Mouse (Mus musculus) midbrain, embryonic 16.5 days (tissue): ENCODE results near the gene Rad17. TPM values are rescaled to one million over a fixed set of nuclear protein-coding genes. Genes with fewer than 3 reads are reported as not detected.
A peak's percentile ranks its signal among the peaks of the same experiment; 100 is the strongest.

Source experiments
- ATAC-seq: fragments of 200-750 bp; cut with Nextera tagmentation; 2 replicates; pipeline ENCODE4 v1.8.0; 2017; ENCODE audit warnings: moderate TSS enrichment
- H3K27ac ChIP-seq: fragments of 300-500 bp; sonication (generic); 2 replicates; pipeline ENCODE4 v1.5.1; 2014; ENCODE audit warnings: mild to moderate bottlenecking, low read length, mixed read lengths
- H3K27me3 ChIP-seq: fragments of 300-500 bp; sonication (generic); 2 replicates; pipeline ENCODE4 v1.6.1; 2014; ENCODE audit warnings: low read depth, low read length, mixed read lengths; ENCODE audit not compliant: control insufficient read depth, insufficient read depth
- H3K36me3 ChIP-seq: fragments of 300-500 bp; sonication (generic); 2 replicates; pipeline ENCODE4 v1.6.1; 2014; ENCODE audit warnings: mild to moderate bottlenecking, low read length, moderate library complexity, mixed read lengths; ENCODE audit not compliant: control insufficient read depth, insufficient read depth
- H3K4me1 ChIP-seq: fragments of 300-500 bp; sonication (generic); 2 replicates; pipeline ENCODE4 v1.6.1; 2014; ENCODE audit warnings: mild to moderate bottlenecking, low read length, mixed read lengths; ENCODE audit not compliant: control insufficient read depth, insufficient read depth
- H3K4me2 ChIP-seq: fragments of 300-500 bp; sonication (generic); 2 replicates; pipeline ENCODE4 v1.6.1; 2014; ENCODE audit warnings: mild to moderate bottlenecking, low read length, mixed read lengths
- H3K4me3 ChIP-seq: fragments of 300-500 bp; sonication (generic); 2 replicates; pipeline ENCODE4 v1.5.1; 2014; ENCODE audit warnings: low read depth, mild to moderate bottlenecking, low read length, moderate library complexity, mixed read lengths
- H3K9ac ChIP-seq: fragments of 300-500 bp; sonication (generic); 2 replicates; pipeline ENCODE4 v1.6.1; 2014; ENCODE audit warnings: low read depth, low read length, mixed read lengths
- H3K9me3 ChIP-seq: fragments of 300-500 bp; sonication (generic); replicated peaks from 2 replicates; pipeline ENCODE4 v1.6.1; 2014; ENCODE audit warnings: mild to moderate bottlenecking, low read length, mixed read lengths; ENCODE audit not compliant: control insufficient read depth, poor library complexity, severe bottlenecking
- WGBS: fragments of 180-500 bp; shearing (Covaris S2); extraction: QIAGEN DNeasy Blood & Tissue Kit; methylation state at CpG from one replicate; pipeline ENCODE4 v1.1.7; 2014; 5-methylcytosine and 5-hydroxymethylcytosine counted together
- polyA plus RNA-seq: library from polyadenylated mRNA; unstranded; fragments of >200 nt; fragmentation: Nextera tagmentation; extraction: Ambion mirVana; gene quantifications from 2 replicates; pipeline ENCODE4 v1.2.1, GENCODE M21; 2015

The Rad17 gene
- polyA plus RNA-seq = 18.0 and 18.4 TPM in 2 replicates

- H3K9me3 ChIP-seq = no peaks in the 10 kb centered on the region
- WGBS = under 1% methylated on average over 68 of the region's 73 CpGs
- peak within 1 kb of the TSS; percentile 85 for H3K9ac ChIP-seq
- H3K4me3 ChIP-seq = peak within 1 kb of the TSS; percentile 96
- H3K4me1 ChIP-seq = peaks cover 11% of the 10 kb centered on the region
- ATAC-seq = peak; percentile 97
- peaks cover 9% of the 10 kb centered on the region; the same call in 1 of the 2 replicates for H3K36me3 ChIP-seq
- H3K27me3 ChIP-seq = no peaks in the 10 kb centered on the region
- peak within 1 kb of the TSS; percentile 85 for H3K4me2 ChIP-seq
- H3K27ac ChIP-seq = peak within 1 kb of the TSS; percentile 99
Observed at GRCm38 (mm10) chr13:100650550-100651438, at the start of gene Rad17, which contains the start of gene Ak6. Gene Rad17 (minus strand): TSS chr13:100651051. Gene Ak6 (plus strand): TSS chr13:100650979.

DNA sequence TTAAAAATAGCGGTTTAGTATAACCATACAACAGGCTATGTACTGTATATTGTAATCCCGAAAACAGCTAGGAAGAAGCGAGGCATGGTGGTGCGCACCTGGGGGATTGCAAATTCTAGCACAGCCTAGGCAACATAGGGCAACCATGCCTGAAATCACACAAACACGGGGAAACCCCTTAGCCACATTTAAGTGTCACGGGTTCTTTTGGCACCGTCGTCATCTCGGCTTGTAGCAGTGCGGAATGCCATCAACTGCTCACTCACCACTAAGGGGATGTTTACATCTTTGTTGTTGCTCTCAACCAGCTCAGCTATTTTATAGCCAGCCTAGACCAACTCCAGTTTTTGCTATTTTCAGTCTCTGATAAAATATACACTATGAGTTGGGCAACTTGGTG is 48.0 kb upstream of the Rad17 start:
- H3K36me3 ChIP-seq = peaks cover 41% of the 10 kb centered on the region
- no peak overlapping the region for H3K4me2 ChIP-seq
- no peaks in the 10 kb centered on the region for H3K4me1 ChIP-seq
- H3K9ac ChIP-seq = no peak overlapping the region
- ATAC-seq = no peak
- 97% methylated on average over 10 of the region's 10 CpGs for WGBS
- no peak overlapping the region for H3K4me3 ChIP-seq
- no peak overlapping the region for H3K27ac ChIP-seq
- H3K9me3 ChIP-seq = no peaks in the 10 kb centered on the region
- H3K27me3 ChIP-seq = no peaks in the 10 kb centered on the region

GRCm38 (mm10) chr13:100697541-100697940 is 46.7 kb upstream of the Rad17 start:
- no peaks in the 10 kb centered on the region for H3K9me3 ChIP-seq
- no peaks in the 10 kb centered on the region for H3K4me1 ChIP-seq
- H3K27ac ChIP-seq = no peak overlapping the region
- H3K36me3 ChIP-seq = peaks cover 30% of the 10 kb centered on the region
- no peak overlapping the region for H3K9ac ChIP-seq
- no peak for ATAC-seq
- WGBS = 94% methylated on average over 3 of the region's 3 CpGs
- no peaks in the 10 kb centered on the region for H3K27me3 ChIP-seq
- no peak overlapping the region for H3K4me3 ChIP-seq
- H3K4me2 ChIP-seq = no peak overlapping the region

- Histone ChIP-seq H3K27ac (no peak overlapping the region), H3K4me3 (no peak overlapping the region), H3K9me3 (no peaks in the 10 kb centered on the region), H3K9ac (no peak overlapping the region), H3K36me3 (no peaks in the 10 kb centered on the region), H3K27me3 (no peaks in the 10 kb centered on the region), H3K4me1 (no peaks in the 10 kb centered on the region), H3K4me2 (no peak overlapping the region)
- 71% methylated on average over 7 of the region's 7 CpGs for WGBS
- no peak for ATAC-seq
Observed at GRCm38 (mm10) chr13:100687513-100687912, 36.7 kb upstream of the Rad17 start.

DNA sequence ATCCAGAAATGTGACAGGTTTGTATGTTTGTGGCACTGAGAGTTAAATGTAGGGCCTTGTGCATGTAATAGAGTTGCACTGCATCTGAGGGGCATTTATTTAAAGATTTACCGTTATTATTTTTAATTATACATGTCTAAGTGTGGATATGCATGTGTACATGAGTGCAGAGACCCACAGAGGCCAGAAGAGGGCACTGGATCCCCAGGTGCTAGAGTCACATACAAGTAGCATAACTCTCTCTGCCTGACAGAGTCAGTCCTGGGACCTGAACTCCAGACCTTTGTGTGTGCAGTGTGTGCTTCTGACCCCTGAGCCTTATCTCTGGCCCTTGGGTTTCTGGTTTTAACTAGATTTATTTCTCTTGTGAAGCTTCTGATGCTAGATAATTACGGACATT is 33.5 kb upstream of the Rad17 start:
- Histone ChIP-seq H3K9me3 (no peaks in the 10 kb centered on the region), H3K4me2 (no peak overlapping the region), H3K9ac (no peak overlapping the region), H3K4me1 (no peaks in the 10 kb centered on the region), H3K27ac (no peak overlapping the region), H3K36me3 (no peaks in the 10 kb centered on the region), H3K4me3 (no peak overlapping the region), H3K27me3 (no peaks in the 10 kb centered on the region)
- 82% methylated on average over 2 of the region's 2 CpGs for WGBS
- ATAC-seq = no peak

GRCm38 (mm10) chr13:100682837-100683236 is 32.0 kb upstream of the Rad17 start:
- no peaks in the 10 kb centered on the region for H3K27me3 ChIP-seq
- H3K4me1 ChIP-seq = no peaks in the 10 kb centered on the region
- H3K36me3 ChIP-seq = no peaks in the 10 kb centered on the region
- 87% methylated on average over 2 of the region's 2 CpGs for WGBS
- H3K4me3 ChIP-seq = no peak overlapping the region
- no peak for ATAC-seq
- H3K9ac ChIP-seq = no peak overlapping the region
- no peaks in the 10 kb centered on the region for H3K9me3 ChIP-seq
- H3K27ac ChIP-seq = no peak overlapping the region
- no peak overlapping the region for H3K4me2 ChIP-seq

DNA sequence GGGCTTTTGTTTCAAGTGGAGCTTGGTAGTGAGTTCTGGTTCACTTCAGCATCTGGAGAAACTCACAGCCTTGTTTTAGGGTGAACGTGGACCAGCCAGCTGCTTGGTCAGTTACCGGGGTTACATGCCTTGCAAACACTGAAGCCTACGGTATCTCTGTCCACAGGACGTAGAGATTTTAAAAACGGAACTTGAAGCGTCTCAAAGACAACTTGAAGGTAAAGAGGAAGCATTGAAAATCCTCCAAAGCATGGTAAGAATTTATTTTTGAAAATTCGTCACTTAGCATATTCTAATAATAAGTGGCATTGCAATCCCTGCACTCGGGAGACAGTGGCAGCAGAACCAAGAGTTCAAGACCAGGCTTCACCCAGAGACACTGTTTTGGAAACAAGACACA is 30.8 kb upstream of the Rad17 start:
- Histone ChIP-seq H3K27me3 (no peaks in the 10 kb centered on the region), H3K4me3 (no peak overlapping the region), H3K36me3 (no peaks in the 10 kb centered on the region), H3K9me3 (no peaks in the 10 kb centered on the region), H3K4me2 (no peak overlapping the region), H3K4me1 (no peaks in the 10 kb centered on the region), H3K27ac (no peak overlapping the region), H3K9ac (no peak overlapping the region)
- ATAC-seq = no peak
- 89% methylated on average over 8 of the region's 8 CpGs for WGBS

DNA sequence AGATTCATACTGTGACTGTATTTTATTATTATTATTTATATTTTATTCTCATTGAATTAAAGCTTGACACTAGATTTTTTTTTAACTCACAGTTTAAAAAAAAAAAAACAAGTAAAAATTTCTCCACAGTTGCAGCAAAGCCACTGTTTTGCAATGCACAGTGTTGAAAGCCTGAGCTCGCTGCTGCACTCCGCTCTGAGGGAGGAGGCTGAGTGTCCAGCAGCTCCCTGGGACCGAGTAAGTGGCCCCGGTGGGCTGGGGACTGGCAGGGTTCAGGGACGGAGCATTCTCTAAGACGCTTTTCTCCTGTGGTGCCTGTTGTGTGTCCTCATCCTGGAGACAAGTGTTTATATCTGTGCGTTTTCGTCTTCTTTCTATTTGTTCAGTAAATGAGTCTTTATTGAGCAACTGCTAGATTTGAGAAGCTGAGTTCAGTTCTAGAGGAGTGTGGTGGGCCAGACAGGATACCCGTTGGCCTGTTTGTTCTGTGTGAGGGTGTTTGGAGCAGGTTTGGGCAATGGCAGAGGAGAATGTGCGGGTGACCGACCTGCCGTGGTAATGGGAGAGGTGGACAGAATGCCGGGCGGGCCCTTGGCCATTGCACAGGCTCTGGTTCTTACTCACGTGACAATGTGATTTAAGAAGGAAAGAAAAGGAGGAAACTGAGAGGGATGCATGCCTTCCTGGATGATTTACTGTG is 25.2 kb upstream of the Rad17 start:
- no peak for ATAC-seq
- no peak overlapping the region for H3K9ac ChIP-seq
- H3K27me3 ChIP-seq = no peaks in the 10 kb centered on the region
- WGBS = 90% methylated on average over 15 of the region's 15 CpGs
- no peaks in the 10 kb centered on the region for H3K36me3 ChIP-seq
- H3K4me1 ChIP-seq = no peaks in the 10 kb centered on the region
- H3K4me3 ChIP-seq = no peak overlapping the region
- no peaks in the 10 kb centered on the region for H3K9me3 ChIP-seq
- no peak overlapping the region for H3K27ac ChIP-seq
- no peak overlapping the region for H3K4me2 ChIP-seq
